Mouse (Mus musculus): ENCODE results near the gene Thnsl2. TPM values are rescaled to one million over a fixed set of nuclear protein-coding genes. Genes with fewer than 3 reads are reported as not detected.

The Thnsl2 gene
- total RNA-seq, 2 experiments from 2014 or later: 3.8 to 6.4 TPM

GRCm38 (mm10) chr6:71081230-71081629 is 63.0 kb downstream of the Thnsl2 start:
- no peak for DNase-seq
- intact Hi-C loops (cut with DNase I): no loop called here

Other genes with a start within 250 kb of the Thnsl2 start
- gene Tex37, start 225.5 kb downstream of the Thnsl2 start, total RNA-seq (2021): not detected
- gene Foxi3, start 187.9 kb downstream of the Thnsl2 start, total RNA-seq (2021): not detected
- not detected for gene Fabp1, start 55.4 kb upstream of the Thnsl2 start, total RNA-seq (2021)
- gene Krcc1, start 127.2 kb upstream of the Thnsl2 start, total RNA-seq (2021): 10 to 100 TPM; 46.1 to 49.5 TPM
- gene Smyd1, start 177.8 kb upstream of the Thnsl2 start, total RNA-seq (2021): 100 to 1,000 TPM; 352 to 365 TPM
- gene Cd8b1, start 178.3 kb upstream of the Thnsl2 start, total RNA-seq (2021): 10 to 100 TPM in 1 of 2 experiments, under 1 TPM in 1; 0.79 to 14.4 TPM
- 10 to 100 TPM in 1 of 2 experiments, 1 to 10 TPM in 1; 1.1 to 21.2 TPM for gene Cd8a, start 229.0 kb upstream of the Thnsl2 start, total RNA-seq (2021)

Measured in heart, postnatal 14 days (tissue).